Mouse (Mus musculus) hindbrain, embryonic 16.5 days (tissue): ENCODE data around the gene Hydin. TPM values are rescaled to one million over a fixed set of nuclear protein-coding genes. Genes with fewer than 3 reads are reported as not detected.

Source experiments
- ATAC-seq: fragments of 200-750 bp; cut with Nextera tagmentation; 2 replicates; pipeline ENCODE4 v1.8.0; 2017; ENCODE audit warnings: moderate TSS enrichment, moderate library complexity
- H3K27ac ChIP-seq: fragments of 300-500 bp; sonication (generic); 2 replicates; pipeline ENCODE4 v1.5.1; 2014; ENCODE audit warnings: low read depth, mild to moderate bottlenecking, control low read depth, low read length, moderate library complexity
- H3K27me3 ChIP-seq: fragments of 300-500 bp; sonication (generic); replicated peaks from 2 replicates; pipeline ENCODE4 v1.6.1; 2014; ENCODE audit warnings: low read length; ENCODE audit not compliant: control insufficient read depth, insufficient read depth
- H3K36me3 ChIP-seq: fragments of 300-500 bp; sonication (generic); 2 replicates; pipeline ENCODE4 v1.6.1; 2014; ENCODE audit warnings: mild to moderate bottlenecking, low read length, moderate library complexity, mixed read lengths; ENCODE audit not compliant: control insufficient read depth, insufficient read depth
- H3K4me1 ChIP-seq: fragments of 300-500 bp; sonication (generic); 2 replicates; pipeline ENCODE4 v1.6.1; 2014; ENCODE audit warnings: low read depth, low read length; ENCODE audit not compliant: control insufficient read depth, insufficient read depth
- H3K4me2 ChIP-seq: fragments of 300-500 bp; sonication (generic); 2 replicates; pipeline ENCODE4 v1.6.1; 2014; ENCODE audit warnings: mild to moderate bottlenecking, low read length, control low read depth, moderate library complexity
- H3K4me3 ChIP-seq: fragments of 300-500 bp; sonication (generic); 2 replicates; pipeline ENCODE4 v1.5.1; 2014; ENCODE audit warnings: mild to moderate bottlenecking, low read length, control low read depth, moderate library complexity
- H3K9ac ChIP-seq: fragments of 300-500 bp; sonication (generic); 2 replicates; pipeline ENCODE4 v1.6.1; 2014; ENCODE audit warnings: low read depth, mild to moderate bottlenecking, control low read depth, low read length, moderate library complexity
- H3K9me3 ChIP-seq: fragments of 300-500 bp; sonication (generic); 2 replicates; pipeline ENCODE4 v1.6.1; 2014; ENCODE audit warnings: mild to moderate bottlenecking, low read length, moderate library complexity; ENCODE audit not compliant: control insufficient read depth
- WGBS: fragments of 180-500 bp; shearing (Covaris S2); extraction: QIAGEN DNeasy Blood & Tissue Kit; methylation state at CpG from one replicate; pipeline ENCODE4 v1.1.7; 2014; 5-methylcytosine and 5-hydroxymethylcytosine counted together
- polyA plus RNA-seq: library from polyadenylated mRNA; unstranded; fragments of >200 nt; fragmentation: Nextera tagmentation; extraction: Ambion mirVana; gene quantifications from 2 replicates; pipeline ENCODE4 v1.2.1, GENCODE M21; 2015

The Hydin gene
- polyA plus RNA-seq, 1 experiment from 2014 or later, result 0.41 TPM

DNA sequence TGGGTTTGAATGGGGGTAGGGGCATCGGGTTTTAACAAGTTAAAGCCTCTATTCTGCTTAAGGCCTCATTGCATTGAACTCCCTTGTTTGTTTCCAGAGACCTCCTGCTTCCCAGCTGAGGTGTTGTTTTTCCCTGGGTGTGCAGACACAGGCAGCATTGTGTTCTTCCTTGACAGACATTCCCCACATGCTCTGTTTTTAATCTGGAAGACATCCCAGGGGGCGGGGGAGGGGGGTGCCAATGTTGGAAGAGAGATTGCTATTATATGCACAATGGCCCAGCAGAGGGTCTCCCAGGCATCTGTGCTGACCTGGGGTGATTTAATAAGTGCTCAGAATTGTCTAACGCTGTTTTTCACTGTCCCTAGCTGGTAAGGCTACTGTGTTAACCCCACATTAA, 215.5 kb downstream of the Hydin start:
- ATAC-seq, result no peak

DNA sequence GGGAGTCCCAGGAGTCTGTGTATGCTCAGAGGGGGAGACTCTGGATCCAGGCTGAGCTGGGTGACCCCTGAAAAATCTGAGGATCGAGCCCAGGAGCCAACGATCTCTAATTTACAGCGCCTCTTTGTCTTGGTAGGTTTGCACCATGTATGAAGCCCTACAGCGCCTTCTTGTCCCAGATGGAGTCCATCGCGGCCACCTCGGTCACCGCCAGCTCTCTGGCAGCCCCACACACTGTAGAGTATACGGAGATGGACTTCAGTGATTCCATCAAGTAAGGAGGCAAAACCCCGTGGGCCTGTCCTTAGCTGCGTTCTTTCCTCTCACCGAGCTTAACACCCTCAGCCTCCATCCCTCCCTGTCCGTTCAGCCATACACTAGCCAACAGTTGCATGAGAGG, 218.5 kb downstream of the Hydin start:
- peaks cover 3% of the 10 kb centered on the region; the same call in 1 of the 2 replicates for H3K9me3 ChIP-seq
- no peak overlapping the region for H3K9ac ChIP-seq
- no peak overlapping the region for H3K4me3 ChIP-seq
- no peaks in the 10 kb centered on the region for H3K36me3 ChIP-seq
- no peak for ATAC-seq
- H3K4me2 ChIP-seq, result no peak overlapping the region
- no peaks in the 10 kb centered on the region for H3K27me3 ChIP-seq
- no peak overlapping the region for H3K27ac ChIP-seq
- WGBS, result 94% methylated on average over 13 of the region's 13 CpGs
- peaks cover 5% of the 10 kb centered on the region for H3K4me1 ChIP-seq

More for the DNA sequence above, 215.5 kb downstream of the Hydin start:
- Histone ChIP-seq H3K4me3 (no peak overlapping the region), H3K9ac (no peak overlapping the region), H3K4me2 (no peak overlapping the region), H3K9me3 (no peaks in the 10 kb centered on the region), H3K4me1 (peaks cover 5% of the 10 kb centered on the region), H3K27me3 (no peaks in the 10 kb centered on the region), H3K27ac (no peak overlapping the region), H3K36me3 (no peaks in the 10 kb centered on the region)
- 7% methylated on average over 3 of the region's 3 CpGs for WGBS

- H3K27ac ChIP-seq, result no peak overlapping the region
- H3K36me3 ChIP-seq, result no peaks in the 10 kb centered on the region
- WGBS, result 78% methylated on average over 13 of the region's 13 CpGs
- H3K27me3 ChIP-seq, result no peaks in the 10 kb centered on the region
- no peak overlapping the region for H3K4me2 ChIP-seq
- H3K4me3 ChIP-seq, result no peak overlapping the region
- H3K9ac ChIP-seq, result no peak overlapping the region
- peaks cover 3% of the 10 kb centered on the region; the same call in 1 of the 2 replicates for H3K9me3 ChIP-seq
- peaks cover 5% of the 10 kb centered on the region for H3K4me1 ChIP-seq
- no peak for ATAC-seq
Observed at GRCm38 (mm10) chr8:110486020-110486419, 219.2 kb downstream of the Hydin start.

DNA sequence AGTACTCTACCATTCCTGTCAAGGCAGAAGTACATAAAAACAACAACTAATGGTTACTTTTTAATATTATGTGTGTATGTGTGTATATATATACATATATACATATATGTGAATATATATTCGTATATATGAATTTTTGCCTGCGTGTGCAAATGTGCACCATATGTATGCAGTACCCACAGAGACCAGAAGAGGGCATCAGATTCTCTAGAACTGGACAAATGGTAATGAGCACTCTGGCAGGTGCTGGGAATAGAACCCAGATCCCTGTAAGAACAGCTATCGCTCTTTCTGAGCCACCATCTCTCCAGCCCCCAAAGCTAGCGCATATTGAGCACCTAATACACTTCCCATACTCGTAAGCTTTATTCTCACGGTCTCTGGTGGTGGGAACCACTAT, 220.9 kb downstream of the Hydin start:
- Histone ChIP-seq H3K36me3 (no peaks in the 10 kb centered on the region), H3K4me1 (peaks cover under 1% of the 10 kb centered on the region; the same call in 1 of the 2 replicates), H3K4me3 (no peak overlapping the region), H3K9me3 (peaks cover 3% of the 10 kb centered on the region; the same call in 1 of the 2 replicates), H3K27ac (no peak overlapping the region), H3K4me2 (no peak overlapping the region), H3K9ac (no peak overlapping the region), H3K27me3 (no peaks in the 10 kb centered on the region)
- WGBS, result 96% methylated on average over 6 of the region's 6 CpGs
- ATAC-seq, result no peak

DNA sequence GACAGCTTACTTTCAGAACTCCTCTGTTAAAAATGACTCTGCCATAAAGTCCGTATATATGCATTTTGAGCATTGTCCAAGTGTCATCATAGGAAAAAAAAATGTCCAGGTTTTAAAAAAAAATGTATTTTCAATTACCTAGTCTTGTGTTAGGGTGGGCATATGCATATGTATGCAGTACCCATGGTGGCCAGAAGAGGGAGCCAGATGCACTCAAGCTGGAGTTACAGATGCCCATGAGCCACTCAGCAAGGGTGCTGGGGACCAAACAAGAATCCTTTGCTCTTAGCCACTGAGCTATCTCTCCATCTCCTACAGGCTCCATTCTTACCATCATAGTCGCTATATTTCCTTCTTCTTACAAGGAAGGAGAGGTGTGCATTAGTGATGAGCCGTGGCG, 222.6 kb downstream of the Hydin start:
- no peak overlapping the region for H3K27ac ChIP-seq
- H3K9me3 ChIP-seq, result peaks cover 3% of the 10 kb centered on the region; the same call in 1 of the 2 replicates
- H3K27me3 ChIP-seq, result no peaks in the 10 kb centered on the region
- 80% methylated on average over 4 of the region's 4 CpGs for WGBS
- no peak for ATAC-seq
- no peaks in the 10 kb centered on the region for H3K36me3 ChIP-seq
- no peak overlapping the region for H3K4me3 ChIP-seq
- no peak overlapping the region for H3K4me2 ChIP-seq
- H3K9ac ChIP-seq, result no peak overlapping the region
- no peaks in the 10 kb centered on the region for H3K4me1 ChIP-seq

DNA sequence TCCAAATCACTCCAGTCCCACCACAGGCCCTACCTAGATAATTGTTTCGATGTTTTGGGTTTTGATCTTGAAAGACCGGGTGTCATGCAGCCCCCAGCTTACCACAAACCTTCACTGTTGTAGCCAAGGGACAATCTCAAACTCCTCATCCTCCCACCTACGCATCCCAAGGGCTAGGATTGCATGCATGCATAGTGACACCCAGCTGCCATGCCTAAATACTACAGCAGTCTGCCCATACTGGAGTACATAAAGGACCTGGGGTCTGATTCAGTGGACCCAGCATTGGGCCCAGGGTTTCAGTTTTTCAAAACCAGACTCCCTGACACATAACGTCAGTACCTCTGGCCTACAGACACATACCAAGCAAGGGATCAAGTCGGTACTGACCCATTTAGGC, 224.3 kb downstream of the Hydin start:
- no peak overlapping the region for H3K4me3 ChIP-seq
- no peaks in the 10 kb centered on the region for H3K27me3 ChIP-seq
- H3K9ac ChIP-seq, result no peak overlapping the region
- H3K4me1 ChIP-seq, result no peaks in the 10 kb centered on the region
- H3K27ac ChIP-seq, result no peak overlapping the region
- ATAC-seq, result no peak
- WGBS, result 90% methylated on average over 5 of the region's 5 CpGs
- H3K9me3 ChIP-seq, result peaks cover 3% of the 10 kb centered on the region; the same call in 1 of the 2 replicates
- no peaks in the 10 kb centered on the region for H3K36me3 ChIP-seq
- no peak overlapping the region for H3K4me2 ChIP-seq

DNA sequence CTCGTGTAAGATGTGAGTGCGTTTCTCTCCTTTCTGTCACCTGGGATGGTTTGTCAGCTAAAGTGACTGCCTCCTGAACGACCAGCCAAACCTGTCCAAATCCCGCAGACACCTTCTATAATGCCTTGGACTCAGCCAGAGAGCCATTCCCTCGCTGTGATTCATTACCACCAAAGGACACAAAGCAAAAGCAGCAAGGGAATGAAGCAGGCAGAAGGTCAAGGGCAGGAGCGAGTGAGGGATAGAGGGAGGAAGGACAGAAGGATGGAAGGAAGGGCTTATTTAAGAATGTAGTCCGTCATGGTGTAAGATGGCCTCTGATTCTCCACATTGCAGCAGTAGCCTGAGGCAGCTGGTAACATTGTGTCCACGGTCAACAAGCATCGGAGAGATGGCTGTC, 229.5 kb downstream of the Hydin start:
- Histone ChIP-seq H3K27me3 (no peaks in the 10 kb centered on the region), H3K9me3 (no peaks in the 10 kb centered on the region), H3K9ac (no peak overlapping the region), H3K36me3 (no peaks in the 10 kb centered on the region), H3K4me2 (no peak overlapping the region), H3K27ac (no peak overlapping the region), H3K4me3 (no peak overlapping the region), H3K4me1 (no peaks in the 10 kb centered on the region)
- no peak for ATAC-seq
- WGBS, result 85% methylated on average over 9 of the region's 9 CpGs

DNA sequence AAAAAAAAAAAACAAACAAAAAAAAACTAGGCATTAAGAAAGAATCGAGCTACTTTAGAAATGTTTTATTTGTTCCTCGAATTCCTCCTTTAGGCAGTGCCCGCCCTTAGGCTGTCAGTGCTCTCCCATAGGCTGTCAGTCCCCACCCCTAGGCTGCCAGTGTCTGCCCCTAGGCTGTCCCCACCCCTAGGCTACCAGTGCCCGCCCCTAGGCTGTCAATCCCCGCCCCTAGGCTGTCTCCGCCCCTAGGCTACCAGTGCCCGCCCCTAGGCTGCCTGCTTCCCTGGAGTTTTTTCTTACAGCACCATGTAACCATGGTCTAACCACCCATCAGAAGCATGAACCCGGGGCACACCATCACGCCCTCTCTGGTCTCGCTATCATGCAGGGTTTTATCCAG, 233.5 kb downstream of the Hydin start:
- WGBS, result 37% methylated on average over 10 of the region's 10 CpGs
- Histone ChIP-seq H3K9ac (no peak overlapping the region), H3K9me3 (no peaks in the 10 kb centered on the region), H3K27ac (no peak overlapping the region), H3K27me3 (no peaks in the 10 kb centered on the region), H3K36me3 (no peaks in the 10 kb centered on the region), H3K4me2 (no peak overlapping the region), H3K4me3 (no peak overlapping the region), H3K4me1 (no peaks in the 10 kb centered on the region)
- ATAC-seq, result no peak

GRCm38 (mm10) chr8:110500661-110501060, 233.9 kb downstream of the Hydin start:
- ATAC-seq, result no peak
- Histone ChIP-seq H3K27ac (no peak overlapping the region), H3K9me3 (no peaks in the 10 kb centered on the region), H3K4me3 (no peak overlapping the region), H3K4me1 (no peaks in the 10 kb centered on the region), H3K36me3 (no peaks in the 10 kb centered on the region), H3K4me2 (no peak overlapping the region), H3K27me3 (no peaks in the 10 kb centered on the region), H3K9ac (no peak overlapping the region)
- 80% methylated on average over 6 of the region's 6 CpGs for WGBS

DNA sequence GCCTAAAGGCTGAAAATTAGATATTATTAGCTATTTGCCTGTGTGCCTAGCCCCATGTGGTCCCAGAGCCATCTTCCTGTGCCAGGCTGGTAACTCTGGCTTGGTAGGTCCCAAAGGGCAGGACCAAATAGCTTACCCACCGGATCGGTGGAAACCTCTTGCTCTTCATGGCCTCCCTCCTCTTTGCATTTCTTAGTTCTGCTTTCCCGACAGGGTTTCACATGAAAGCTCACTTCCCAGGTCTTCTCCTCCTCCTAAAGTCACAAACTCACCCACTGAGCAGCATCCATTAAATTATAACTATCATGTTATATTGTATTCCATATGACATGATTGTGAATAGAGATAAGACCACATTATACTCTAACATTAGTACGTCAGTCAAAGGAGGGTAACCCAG, 234.6 kb downstream of the Hydin start:
- Histone ChIP-seq H3K4me2 (no peak overlapping the region), H3K9me3 (no peaks in the 10 kb centered on the region), H3K4me3 (no peak overlapping the region), H3K36me3 (no peaks in the 10 kb centered on the region), H3K27me3 (no peaks in the 10 kb centered on the region), H3K4me1 (no peaks in the 10 kb centered on the region), H3K27ac (no peak overlapping the region), H3K9ac (no peak overlapping the region)
- 87% methylated on average over 4 of the region's 4 CpGs for WGBS
- no peak for ATAC-seq
